Mouse (Mus musculus) MEL (cell line): ENCODE results near the gene Ccdc63. TPM values are rescaled to one million over a fixed set of nuclear protein-coding genes. Genes with fewer than 3 reads are reported as not detected.

Experiments
- DNase-seq: peaks from one replicate; pipeline ENCODE4 v3.0.0; 2011; ENCODE audit warnings: low read depth, low spot score
- H3K27ac ChIP-seq: 2 replicates; pipeline ENCODE4 v1.5.1; 2012; ENCODE audit warnings: low read depth, mild to moderate bottlenecking, control low read depth, low read length, moderate library complexity; ENCODE audit not compliant: control insufficient read depth
- H3K27me3 ChIP-seq, 2 experiments: fragments of 150-350 bp in 1 of 2; sonication (generic) in 1 of 2; 2 replicates each; pipeline ENCODE4 v1.6.1; 2012; ENCODE audit warnings: low read length in 2 of 2, mild to moderate bottlenecking in 2 of 2, improper control_type of control experiment in 1 of 2, moderate library complexity in 1 of 2; ENCODE audit not compliant: insufficient read depth in 2 of 2, control insufficient read depth in 1 of 2
- H3K36me3 ChIP-seq, 2 experiments: 2 replicates each; pipeline ENCODE4 v1.6.1; 2012 to 2014; ENCODE audit warnings: low read length in 2 of 2, improper control_type of control experiment in 1 of 2, inconsistent platforms in 1 of 2, mild to moderate bottlenecking in 1 of 2; ENCODE audit not compliant: insufficient read depth in 2 of 2, control insufficient read depth in 1 of 2
- H3K4me1 ChIP-seq, 2 experiments: fragments of 150-350 bp in 1 of 2; sonication (generic) in 1 of 2; 2 replicates each; pipeline ENCODE4 v1.6.1; 2012; ENCODE audit warnings: low read length in 2 of 2, improper control_type of control experiment in 1 of 2, mild to moderate bottlenecking in 1 of 2; ENCODE audit not compliant: insufficient read depth in 2 of 2, control insufficient read depth in 1 of 2
- H3K4me3 ChIP-seq, 2 experiments: fragments of 150-350 bp in 1 of 2; sonication (generic) in 1 of 2; 2 replicates each; pipeline ENCODE4 v1.5.1; 2012; ENCODE audit warnings: low read depth in 2 of 2, low read length in 2 of 2, mild to moderate bottlenecking in 2 of 2, moderate library complexity in 2 of 2, control low read depth in 1 of 2, improper control_type of control experiment in 1 of 2; ENCODE audit not compliant: control insufficient read depth in 1 of 2, insufficient read depth in 1 of 2
- H3K79me2 ChIP-seq: 2 replicates; pipeline ENCODE4 v1.6.1; 2012; ENCODE audit warnings: mild to moderate bottlenecking, low read length, moderate library complexity; ENCODE audit not compliant: control insufficient read depth, poor library complexity, insufficient read depth
- H3K9ac ChIP-seq: 2 replicates; pipeline ENCODE4 v1.6.1; 2012; ENCODE audit warnings: low read depth, mild to moderate bottlenecking, control low read depth, low read length, moderate library complexity; ENCODE audit not compliant: control insufficient read depth, poor library complexity, severe bottlenecking
- H3K9me3 ChIP-seq: fragments of 150-350 bp; sonication (generic); replicated peaks from 2 replicates; pipeline ENCODE4 v1.6.1; 2012; ENCODE audit warnings: mild to moderate bottlenecking, low read length, improper control_type of control experiment, moderate library complexity; ENCODE audit not compliant: insufficient read depth
- BHLHE40 ChIP-seq: IDR thresholded peaks from 2 replicates; pipeline ENCODE4 v1.6.1; 2012; ENCODE audit warnings: low read depth, mild to moderate bottlenecking, inconsistent platforms, low read length, improper control_type of control experiment, borderline replicate concordance
- CHD1 ChIP-seq: IDR thresholded peaks from 2 replicates; pipeline ENCODE4 v1.6.1; 2012; ENCODE audit warnings: low read depth, mild to moderate bottlenecking, inconsistent platforms, low read length, improper control_type of control experiment
- CTCF ChIP-seq, 3 experiments: IDR thresholded peaks in 2 of 3; conservative IDR thresholded peaks in 1 of 3; 2 replicates each; pipeline ENCODE4 v1.5.1; 2011 to 2012; ENCODE audit warnings: low read length in 3 of 3, low read depth in 2 of 3, mild to moderate bottlenecking in 2 of 3, improper control_type of control experiment in 1 of 3, inconsistent platforms in 1 of 3, mixed read lengths in 1 of 3, moderate library complexity in 1 of 3; ENCODE audit not compliant: control insufficient read depth in 1 of 3, insufficient read depth in 1 of 3, poor library complexity in 1 of 3, severe bottlenecking in 1 of 3
- E2F4 ChIP-seq: IDR thresholded peaks from 2 replicates; pipeline ENCODE4 v1.6.1; 2011; ENCODE audit warnings: low read depth, low read length, improper control_type of control experiment, borderline replicate concordance
- ELF1 ChIP-seq: IDR thresholded peaks from 2 replicates; pipeline ENCODE4 v1.6.1; 2014; ENCODE audit warnings: low read depth, mild to moderate bottlenecking, inconsistent platforms, low read length, improper control_type of control experiment, moderate library complexity
- EP300 ChIP-seq, 2 experiments: IDR thresholded peaks; 2 replicates each; pipeline ENCODE4 v1.6.1; 2011; ENCODE audit warnings: improper control_type of control experiment in 2 of 2, low read length in 2 of 2, low read depth in 1 of 2, mild to moderate bottlenecking in 1 of 2
- ETS1 ChIP-seq: IDR thresholded peaks from 2 replicates; pipeline ENCODE4 v1.6.1; 2012; ENCODE audit warnings: low read depth, mild to moderate bottlenecking, inconsistent platforms, low read length, improper control_type of control experiment, moderate library complexity
- GABPA ChIP-seq: IDR thresholded peaks from 2 replicates; pipeline ENCODE4 v1.6.1; 2012; ENCODE audit warnings: low read depth, mild to moderate bottlenecking, inconsistent platforms, low read length, improper control_type of control experiment, moderate library complexity
- GATA1 ChIP-seq: IDR thresholded peaks from 2 replicates; pipeline ENCODE4 v1.6.1; 2011; ENCODE audit warnings: low read depth, low read length, improper control_type of control experiment
- JUND ChIP-seq: IDR thresholded peaks from 2 replicates; pipeline ENCODE4 v1.6.1; 2011; ENCODE audit warnings: low read depth, mild to moderate bottlenecking, improper control_type of control experiment, low read length
- KAT2A ChIP-seq: conservative IDR thresholded peaks from 2 replicates; pipeline ENCODE4 v1.6.1; 2012; ENCODE audit warnings: low read depth, low read length, improper control_type of control experiment, inconsistent platforms
- MAFK ChIP-seq: IDR thresholded peaks from 2 replicates; pipeline ENCODE4 v1.6.1; 2011; ENCODE audit warnings: low read depth, mild to moderate bottlenecking, low read length, improper control_type of control experiment, borderline replicate concordance
- MAZ ChIP-seq: IDR thresholded peaks from 2 replicates; pipeline ENCODE4 v1.6.1; 2012; ENCODE audit warnings: low read depth, mild to moderate bottlenecking, inconsistent platforms, low read length, improper control_type of control experiment
- MYB ChIP-seq: IDR thresholded peaks from 2 replicates; pipeline ENCODE4 v1.6.1; 2011; ENCODE audit warnings: mild to moderate bottlenecking, low read depth, low read length, improper control_type of control experiment
- MYC ChIP-seq: IDR thresholded peaks from 2 replicates; pipeline ENCODE4 v1.6.1; 2011; ENCODE audit warnings: low read depth, mild to moderate bottlenecking, low read length, improper control_type of control experiment, moderate library complexity
- POLR2A ChIP-seq, 2 experiments: IDR thresholded peaks; 2 replicates each; pipeline ENCODE4 v1.6.1; 2011 to 2012; ENCODE audit warnings: low read length in 2 of 2, mild to moderate bottlenecking in 2 of 2, control low read depth in 1 of 2, improper control_type of control experiment in 1 of 2, low read depth in 1 of 2, moderate library complexity in 1 of 2; ENCODE audit not compliant: control insufficient read depth in 1 of 2, insufficient read depth in 1 of 2, poor library complexity in 1 of 2
- POLR2AphosphoS2 ChIP-seq: IDR thresholded peaks from 2 replicates; pipeline ENCODE4 v1.6.1; 2011; ENCODE audit warnings: low read length, improper control_type of control experiment
- POLR2AphosphoS5 ChIP-seq: IDR thresholded peaks from 2 replicates; pipeline ENCODE4 v1.6.1; 2012; ENCODE audit warnings: low read depth, borderline replicate concordance, mild to moderate bottlenecking, inconsistent platforms, low read length, moderate library complexity, mixed read lengths
- RAD21 ChIP-seq: IDR thresholded peaks from 2 replicates; pipeline ENCODE4 v1.6.1; 2011; ENCODE audit warnings: mild to moderate bottlenecking, low read depth, low read length, improper control_type of control experiment
- SMC3 ChIP-seq: IDR thresholded peaks from 2 replicates; pipeline ENCODE4 v1.6.1; 2011; ENCODE audit warnings: low read depth, low read length, improper control_type of control experiment
- TBP ChIP-seq: IDR thresholded peaks from 2 replicates; pipeline ENCODE4 v1.8.0; 2011; ENCODE audit warnings: low read depth, low read length, improper control_type of control experiment
- ZC3H11A ChIP-seq: IDR thresholded peaks from 2 replicates; pipeline ENCODE4 v1.6.1; 2012; ENCODE audit warnings: low read depth, mild to moderate bottlenecking, inconsistent platforms, low read length, improper control_type of control experiment
- ZMIZ1 ChIP-seq: IDR thresholded peaks from 2 replicates; pipeline ENCODE4 v1.6.1; 2012; ENCODE audit warnings: low read depth, mild to moderate bottlenecking, inconsistent platforms, low read length, improper control_type of control experiment, moderate library complexity
- ZNF384 ChIP-seq: IDR thresholded peaks from 2 replicates; pipeline ENCODE4 v1.6.1; 2012; ENCODE audit warnings: low read depth, mild to moderate bottlenecking, inconsistent platforms, low read length, improper control_type of control experiment
- polyA plus RNA-seq, 2 experiments: library from polyadenylated mRNA; stranded (reverse) in 1 of 2; unstranded in 1 of 2; fragments of >175 nt in 1 of 2; fragments of >200 nt in 1 of 2; gene quantifications; 2 replicates each; pipeline versions ENCODE4 v1.2.1 to v1.2.4; 2012; ENCODE audit warnings: low replicate concordance in 2 of 2, low read depth in 1 of 2; ENCODE audit not compliant: insufficient read length in 2 of 2, insufficient read depth in 1 of 2, missing spikeins in 1 of 2
- total RNA-seq: library from RNA; depleted of rRNA; stranded (reverse); fragments of 300-350 nt; gene quantifications from 2 replicates; pipeline ENCODE4 v1.2.3, GENCODE M21; 2012

Gene Ccdc63
- total and polyA plus RNA-seq, 3 experiments = 1.6 to 4.7 TPM; not detected in 1

DNA sequence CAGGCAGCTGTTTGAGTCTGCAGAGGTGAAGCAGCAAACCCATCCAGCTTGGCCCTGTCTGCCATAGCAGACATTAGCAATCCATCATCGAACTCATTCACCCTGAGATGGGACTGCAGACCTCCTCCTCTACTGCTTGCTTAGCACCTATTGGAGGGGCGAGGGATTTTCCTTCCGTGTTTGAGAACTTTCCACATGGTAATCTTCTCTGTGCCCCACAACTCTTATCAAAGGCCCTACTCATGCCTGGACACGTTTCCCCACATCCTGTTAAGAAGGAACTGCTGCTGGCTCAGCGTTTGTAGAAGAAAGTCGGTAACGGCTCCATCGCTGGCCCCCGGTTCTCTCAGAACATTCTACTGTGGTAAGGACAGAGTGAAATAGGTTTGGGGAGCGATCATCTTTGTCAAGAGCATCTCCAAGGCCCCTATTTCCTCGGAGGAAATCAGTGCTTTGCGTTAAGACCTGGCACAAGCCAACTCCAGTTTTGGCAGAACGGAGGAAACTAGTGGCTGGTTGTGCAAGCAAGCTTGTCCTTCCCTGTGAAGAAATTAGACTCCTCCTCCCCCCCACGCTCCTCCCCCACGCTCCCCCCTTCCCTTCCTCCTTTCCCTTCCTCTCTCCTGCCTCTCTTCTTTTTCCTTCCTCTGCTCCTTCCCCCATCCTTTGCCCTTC lies 4.9 kb upstream of the Ccdc63 start (continued):
- no peak for TF ChIP-seq ZC3H11A
- TF ChIP-seq E2F4 = no peak
- 0 out of 2 replicates have a peak, but pooled peaks have one; percentile 24 for TF ChIP-seq POLR2AphosphoS5
- peak; percentile 83; the same call in 1 of the 2 replicates for TF ChIP-seq BHLHE40
- peak; percentile 83 for TF ChIP-seq ETS1
- TF ChIP-seq MYC = peak; percentile 96
- no peak for TF ChIP-seq GABPA
- TF ChIP-seq POLR2AphosphoS2 = no peak
- TF ChIP-seq MYB = peak; percentile 47
- TF ChIP-seq KAT2A = no peak
- TF ChIP-seq RAD21 = no peak
- peak; percentile 78 for TF ChIP-seq ELF1
- peak; percentile 83 for TF ChIP-seq TBP
- TF ChIP-seq CTCF (IDR thresholded peaks at IDR 0.05 in 2 of 3, conservative IDR thresholded peaks at IDR 0.05 in 1 of 3; ENCODE audit: control insufficient read depth in 1 of 3, insufficient read depth in 1 of 3, low read depth in 2 of 3, low read length in 3 of 3, poor library complexity in 1 of 3, severe bottlenecking in 1 of 3) = no peak
- TF ChIP-seq ZMIZ1 = peak; percentile 27; the same call in 1 of the 2 replicates
- peak; percentile 41 to 81; a peak in 3 of 4 replicates for TF ChIP-seq POLR2A (IDR thresholded peaks at IDR 0.05; ENCODE audit: control insufficient read depth in 1 of 2, insufficient read depth in 1 of 2, low read depth in 1 of 2, low read length in 2 of 2, poor library complexity in 1 of 2)
- TF ChIP-seq GATA1 = peak; percentile 69
- TF ChIP-seq SMC3 = no peak
- peak in 1 of 2 experiments; percentile 72; a peak in 2 of 4 replicates for TF ChIP-seq EP300 (IDR thresholded peaks at IDR 0.05; ENCODE audit: low read depth in 1 of 2, low read length in 2 of 2)
- no peak for TF ChIP-seq ZNF384
- peak; percentile 49; the same call in 1 of the 2 replicates for TF ChIP-seq JUND
- 0 out of 2 replicates have a peak, but pooled peaks have one; percentile 93 for TF ChIP-seq CHD1
- peak; percentile 83; the same call in 1 of the 2 replicates for TF ChIP-seq MAFK
- TF ChIP-seq, all 39 proteins: peak for 23

DNA sequence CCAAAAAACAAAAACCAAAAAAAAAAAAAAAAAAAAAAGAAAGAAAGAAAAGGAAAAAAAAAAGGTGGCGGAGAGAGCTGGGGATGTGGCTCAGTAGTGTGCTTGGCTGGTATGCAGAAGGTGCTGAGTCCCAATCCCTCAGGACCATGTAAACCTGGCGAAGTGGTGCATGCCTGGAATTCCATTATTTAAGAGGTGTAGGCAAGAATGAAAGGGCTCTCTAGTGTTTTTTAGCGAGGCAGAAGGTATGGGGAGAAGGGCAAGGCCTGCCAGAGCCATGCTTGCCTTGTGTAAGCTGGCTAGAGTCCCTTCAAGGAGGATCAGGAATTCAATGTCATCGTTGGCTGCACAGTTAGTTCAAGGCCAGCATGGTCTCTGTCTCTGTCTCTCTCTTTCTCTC lies 4.2 kb upstream of the Ccdc63 start:
- Histone ChIP-seq H3K4me1 (peaks cover 6 to 21% of the 10 kb centered on the region in 2 experiments), H3K9me3 (no peaks in the 10 kb centered on the region), H3K36me3 (peaks cover 0 to 8% of the 10 kb centered on the region in 2 experiments; a peak in 2 of 4 replicates), H3K9ac (peak overlapping the region; percentile 74), H3K4me3 (peak overlapping the region; percentile 55 to 63), H3K27me3 (no peaks in the 10 kb centered on the region), H3K79me2 (peaks cover 3% of the 10 kb centered on the region), H3K27ac (peak overlapping the region; percentile 70)
- no peak for DNase-seq
- TF ChIP-seq ZNF384 = peak; percentile 32; the same call in 1 of the 2 replicates
- TF ChIP-seq JUND = 0 out of 2 replicates have a peak, but pooled peaks have one; percentile 63
- TF ChIP-seq MAZ = no peak
